Mouse (Mus musculus): ENCODE data around the gene Mipep. TPM values are rescaled to one million over a fixed set of nuclear protein-coding genes. Genes with fewer than 3 reads are reported as not detected.

Mipep gene
- total and polyA plus RNA-seq, 3 experiments: 19.1 to 26.4 TPM; not detected in 1

DNA sequence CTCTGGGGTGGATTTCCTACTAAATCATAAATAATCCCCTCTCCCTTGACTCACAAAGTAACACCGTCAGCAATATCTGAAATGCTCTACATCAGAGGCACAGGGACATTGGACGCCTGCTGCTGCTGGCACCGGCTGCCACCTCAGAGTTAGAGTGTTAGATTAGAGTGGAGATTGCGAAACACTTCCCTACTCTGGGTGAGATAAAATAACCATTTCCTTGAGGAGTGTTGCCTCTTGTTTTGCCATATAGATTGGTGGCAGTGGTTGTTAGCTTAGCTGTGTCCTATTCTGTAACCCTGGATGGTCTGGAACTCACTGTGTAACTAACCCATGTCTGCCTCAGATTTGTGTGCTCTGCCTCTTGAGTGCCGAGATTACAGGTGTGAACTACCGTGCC is 39.2 kb upstream of the Mipep start:
- H3K27ac ChIP-seq (ENCODE audit: control insufficient read depth, low read depth, low read length): no peak overlapping the region
- no peaks in the 10 kb centered on the region for H3K27me3 ChIP-seq (ENCODE audit: control insufficient read depth in 1 of 2, insufficient read depth in 2 of 2, low read length in 2 of 2)
- TF ChIP-seq UBTF (IDR thresholded peaks at IDR 0.05; ENCODE audit: borderline replicate concordance, insufficient read depth, low read depth, low read length): no peak
- no peak overlapping the region for H3K4me3 ChIP-seq (ENCODE audit: control insufficient read depth in 1 of 2, insufficient read depth in 1 of 2, low read depth in 2 of 2, low read length in 2 of 2)
- H3K79me2 ChIP-seq (ENCODE audit: control insufficient read depth, insufficient read depth, low read length, poor library complexity): no peaks in the 10 kb centered on the region
- H3K4me1 ChIP-seq (ENCODE audit: control insufficient read depth in 1 of 2, insufficient read depth in 2 of 2, low read length in 2 of 2): no peaks in the 10 kb centered on the region
- no peak for DNase-seq (ENCODE audit: low read depth, low spot score)
- no peak overlapping the region for H3K9ac ChIP-seq (ENCODE audit: control insufficient read depth, low read depth, low read length, poor library complexity, severe bottlenecking)
- no peaks in the 10 kb centered on the region for H3K9me3 ChIP-seq (replicated peaks; ENCODE audit: insufficient read depth, low read length)
- no peaks in the 10 kb centered on the region for H3K36me3 ChIP-seq (ENCODE audit: control insufficient read depth in 1 of 2, insufficient read depth in 2 of 2, low read length in 2 of 2)

DNA sequence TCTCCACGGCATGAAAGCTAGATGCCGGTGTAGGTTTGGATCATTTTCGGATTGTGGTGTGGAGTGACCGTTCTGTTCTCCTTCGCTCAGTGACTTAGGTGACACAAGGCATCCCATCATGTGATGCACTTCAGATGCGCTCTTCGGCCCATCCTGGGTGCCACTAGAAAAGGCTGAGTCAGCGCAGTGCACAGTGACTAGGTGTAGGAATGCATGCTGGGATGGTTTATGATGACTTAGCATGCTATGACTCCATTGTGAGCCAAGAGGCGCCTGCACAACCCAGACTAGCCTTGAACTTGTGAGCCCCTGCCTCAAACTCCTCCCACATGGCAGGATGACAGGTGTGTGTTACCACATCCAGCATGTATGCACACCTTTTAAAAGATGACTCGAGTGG is 38.2 kb upstream of the Mipep start:
- no peak for DNase-seq (ENCODE audit: low read depth, low spot score)
- no peaks in the 10 kb centered on the region for H3K36me3 ChIP-seq (ENCODE audit: control insufficient read depth in 1 of 2, insufficient read depth in 2 of 2, low read length in 2 of 2)
- H3K9me3 ChIP-seq (replicated peaks; ENCODE audit: insufficient read depth, low read length): no peaks in the 10 kb centered on the region

DNA sequence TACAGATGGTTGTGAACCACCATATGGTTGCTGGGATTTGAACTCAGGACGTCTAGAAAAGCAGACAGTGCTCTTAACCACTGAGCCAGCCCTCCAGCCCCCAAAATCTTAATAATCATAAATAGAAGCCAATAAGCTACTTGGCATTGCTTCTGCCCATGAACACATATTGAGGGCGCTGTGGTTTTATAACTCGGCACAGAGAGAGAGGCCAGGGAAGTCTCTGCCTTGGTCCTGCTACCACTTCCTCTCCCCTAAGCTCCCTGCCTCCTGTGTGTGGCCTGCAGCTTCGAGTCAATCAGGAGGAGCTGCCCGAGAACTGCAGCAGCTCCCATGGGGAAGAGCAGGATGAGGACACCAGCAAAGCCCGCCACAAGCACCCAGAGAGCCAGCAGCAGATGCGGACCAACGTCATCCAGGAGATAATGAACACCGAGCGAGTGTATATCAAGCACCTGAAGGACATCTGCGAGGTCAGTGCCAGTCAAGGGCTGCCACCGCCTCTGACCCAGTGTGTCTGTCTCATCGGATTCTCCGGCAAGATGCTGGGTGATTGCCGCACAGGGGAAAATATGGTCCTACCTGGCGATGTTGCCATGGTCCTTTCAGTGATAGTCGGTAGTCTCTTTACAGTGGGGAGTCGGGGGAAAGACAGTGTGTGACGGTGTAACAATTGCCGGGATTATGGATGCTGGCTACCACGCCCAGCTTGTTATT is 37.1 kb upstream of the Mipep start:
- no peaks in the 10 kb centered on the region for H3K36me3 ChIP-seq (ENCODE audit: control insufficient read depth in 1 of 2, insufficient read depth in 2 of 2, low read length in 2 of 2)
- no peak overlapping the region for H3K4me3 ChIP-seq (ENCODE audit: control insufficient read depth in 1 of 2, insufficient read depth in 1 of 2, low read depth in 2 of 2, low read length in 2 of 2)

More for the DNA sequence above, 38.2 kb upstream of the Mipep start:
- Histone ChIP-seq H3K79me2 (ENCODE audit: control insufficient read depth, insufficient read depth, low read length, poor library complexity) (no peaks in the 10 kb centered on the region), H3K27ac (ENCODE audit: control insufficient read depth, low read depth, low read length) (no peak overlapping the region), H3K9ac (ENCODE audit: control insufficient read depth, low read depth, low read length, poor library complexity, severe bottlenecking) (no peak overlapping the region), H3K4me3 (ENCODE audit: control insufficient read depth in 1 of 2, insufficient read depth in 1 of 2, low read depth in 2 of 2, low read length in 2 of 2) (no peak overlapping the region), H3K4me1 (ENCODE audit: control insufficient read depth in 1 of 2, insufficient read depth in 2 of 2, low read length in 2 of 2) (no peaks in the 10 kb centered on the region), H3K27me3 (ENCODE audit: control insufficient read depth in 1 of 2, insufficient read depth in 2 of 2, low read length in 2 of 2) (no peaks in the 10 kb centered on the region)
- TF ChIP-seq MAX (IDR thresholded peaks at IDR 0.05; ENCODE audit: low read length) (no peak), CHD1 (IDR thresholded peaks at IDR 0.05; ENCODE audit: low read depth, low read length) (no peak), MAFK (IDR thresholded peaks at IDR 0.05; ENCODE audit: borderline replicate concordance, low read depth, low read length) (0 out of 2 replicates have a peak, but pooled peaks have one; percentile 12), ZMIZ1 (IDR thresholded peaks at IDR 0.05; ENCODE audit: low read depth, low read length) (no peak), CTCF (IDR thresholded peaks at IDR 0.05 in 2 of 3, conservative IDR thresholded peaks at IDR 0.05 in 1 of 3; ENCODE audit: control insufficient read depth in 1 of 3, insufficient read depth in 1 of 3, low read depth in 2 of 3, low read length in 3 of 3, poor library complexity in 1 of 3, severe bottlenecking in 1 of 3) (no peak), MEF2A (IDR thresholded peaks at IDR 0.05; ENCODE audit: extremely low read depth, insufficient replicate concordance, low read depth, low read length, poor library complexity, severe bottlenecking) (no peak)

More for the DNA sequence above, 37.1 kb upstream of the Mipep start:
- Histone ChIP-seq H3K9ac (ENCODE audit: control insufficient read depth, low read depth, low read length, poor library complexity, severe bottlenecking) (no peak overlapping the region), H3K9me3 (replicated peaks; ENCODE audit: insufficient read depth, low read length) (no peaks in the 10 kb centered on the region), H3K4me1 (ENCODE audit: control insufficient read depth in 1 of 2, insufficient read depth in 2 of 2, low read length in 2 of 2) (no peaks in the 10 kb centered on the region), H3K79me2 (ENCODE audit: control insufficient read depth, insufficient read depth, low read length, poor library complexity) (no peaks in the 10 kb centered on the region), H3K27me3 (ENCODE audit: control insufficient read depth in 1 of 2, insufficient read depth in 2 of 2, low read length in 2 of 2) (no peaks in the 10 kb centered on the region), H3K27ac (ENCODE audit: control insufficient read depth, low read depth, low read length) (no peak overlapping the region)
- no peak for DNase-seq (ENCODE audit: low read depth, low spot score)
- TF ChIP-seq ZKSCAN1 (IDR thresholded peaks at IDR 0.05; ENCODE audit: low read depth, low read length): no peak
- TF ChIP-seq HCFC1 (IDR thresholded peaks at IDR 0.05; ENCODE audit: low read depth, low read length): no peak
- no peak for TF ChIP-seq USF1 (IDR thresholded peaks at IDR 0.05; ENCODE audit: low read depth, low read length)
- no peak for TF ChIP-seq POLR2AphosphoS2 (IDR thresholded peaks at IDR 0.05; ENCODE audit: low read length)
- TF ChIP-seq MYC (IDR thresholded peaks at IDR 0.05; ENCODE audit: low read depth, low read length): no peak
- no peak for TF ChIP-seq CHD2 (IDR thresholded peaks at IDR 0.05; ENCODE audit: low read length)
- no peak for TF ChIP-seq MEF2A (IDR thresholded peaks at IDR 0.05; ENCODE audit: extremely low read depth, insufficient replicate concordance, low read depth, low read length, poor library complexity, severe bottlenecking)
- no peak for TF ChIP-seq MYB (IDR thresholded peaks at IDR 0.05; ENCODE audit: low read depth, low read length)
- no peak for TF ChIP-seq MAX (IDR thresholded peaks at IDR 0.05; ENCODE audit: low read length)
- no peak for TF ChIP-seq KAT2A (conservative IDR thresholded peaks at IDR 0.05; ENCODE audit: low read depth, low read length)
- TF ChIP-seq ETS1 (IDR thresholded peaks at IDR 0.05; ENCODE audit: low read depth, low read length): no peak
- TF ChIP-seq MXI1 (IDR thresholded peaks at IDR 0.05; ENCODE audit: low read depth, low read length): no peak
- TF ChIP-seq USF2 (IDR thresholded peaks at IDR 0.05; ENCODE audit: borderline replicate concordance in 1 of 2, insufficient read depth in 1 of 2, low read depth in 1 of 2, low read length in 2 of 2): no peak
- TF ChIP-seq NRF1 (IDR thresholded peaks at IDR 0.05; ENCODE audit: insufficient read depth, low read depth, low read length, poor library complexity, severe bottlenecking): no peak
- no peak for TF ChIP-seq TAL1 (IDR thresholded peaks at IDR 0.05; ENCODE audit: low read length)
- no peak for TF ChIP-seq ZMIZ1 (IDR thresholded peaks at IDR 0.05; ENCODE audit: low read depth, low read length)
- no peak for TF ChIP-seq TBP (IDR thresholded peaks at IDR 0.05; ENCODE audit: low read depth, low read length)
- no peak for TF ChIP-seq NELFE (IDR thresholded peaks at IDR 0.05; ENCODE audit: low read depth, low read length)

All from MEL (cell line).